Mouse (Mus musculus): Measurements from ENCODE around the gene Eomes.

DNA sequence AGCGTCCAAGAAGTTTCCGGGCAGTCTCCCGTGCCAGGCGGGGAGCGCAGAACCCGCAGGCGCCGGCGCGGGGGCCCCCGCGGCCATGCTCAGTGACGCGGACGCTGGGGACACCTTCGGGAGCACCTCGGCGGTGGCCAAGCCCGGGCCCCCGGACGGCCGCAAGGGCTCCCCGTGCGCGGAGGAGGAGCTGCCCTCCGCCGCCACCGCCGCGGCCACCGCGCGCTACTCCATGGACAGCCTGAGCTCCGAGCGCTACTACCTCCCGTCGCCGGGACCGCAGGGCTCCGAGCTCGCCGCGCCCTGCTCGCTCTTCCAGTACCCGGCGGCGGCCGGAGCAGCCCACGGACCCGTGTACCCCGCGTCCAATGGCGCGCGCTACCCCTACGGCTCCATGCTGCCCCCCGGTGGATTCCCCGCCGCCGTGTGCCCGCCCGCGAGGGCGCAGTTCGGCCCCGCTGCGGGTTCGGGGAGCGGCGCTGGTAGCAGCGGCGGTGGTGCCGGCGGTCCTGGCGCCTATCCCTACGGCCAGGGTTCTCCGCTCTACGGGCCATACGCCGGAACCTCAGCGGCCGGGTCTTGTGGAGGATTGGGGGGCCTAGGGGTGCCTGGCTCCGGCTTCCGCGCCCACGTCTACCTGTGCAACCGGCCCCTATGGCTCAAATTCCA is 961 bp downstream of the Eomes start:
- TF ChIP-seq EP300 (IDR thresholded peaks at IDR 0.05): no peak
- TF ChIP-seq CTCF (IDR thresholded peaks at IDR 0.05): peak; percentile 54

Data from lung, postnatal 0 days (tissue).